Mouse (Mus musculus): ENCODE data around the gene Rfx7.

Gene Rfx7

GRCm38 (mm10) chr9:72531996-72532380 is at the start of gene Rfx7:
TSS of gene Rfx7 (plus strand) at chr9:72532240.
- peak; percentile 75 for DNase-seq (ENCODE audit: extremely low spot score, low spot score)

DNA sequence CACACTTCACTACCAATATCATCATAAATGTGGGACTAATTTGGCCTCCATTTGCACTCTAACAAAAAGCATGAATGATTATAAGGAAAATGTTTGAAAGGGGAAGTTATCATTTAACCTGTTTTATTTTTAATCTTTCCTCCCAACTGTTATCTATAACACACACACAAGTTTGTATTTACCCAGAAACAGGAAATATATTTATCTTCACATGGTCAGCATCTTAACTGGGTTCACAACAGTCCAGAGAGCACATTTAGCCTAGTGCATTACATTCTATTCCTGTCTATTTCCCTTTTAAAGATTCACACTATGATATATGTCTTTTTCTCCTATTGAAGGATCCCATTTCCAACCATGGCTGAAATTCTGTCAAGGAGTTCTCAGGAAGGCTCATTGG is 43.5 kb upstream of the Rfx7 start:
- DNase-seq (ENCODE audit: extremely low spot score, low spot score): no peak

GRCm38 (mm10) chr9:72489131-72489530 is 42.9 kb upstream of the Rfx7 start:
- no peak for DNase-seq (ENCODE audit: extremely low spot score, low spot score)

DNA sequence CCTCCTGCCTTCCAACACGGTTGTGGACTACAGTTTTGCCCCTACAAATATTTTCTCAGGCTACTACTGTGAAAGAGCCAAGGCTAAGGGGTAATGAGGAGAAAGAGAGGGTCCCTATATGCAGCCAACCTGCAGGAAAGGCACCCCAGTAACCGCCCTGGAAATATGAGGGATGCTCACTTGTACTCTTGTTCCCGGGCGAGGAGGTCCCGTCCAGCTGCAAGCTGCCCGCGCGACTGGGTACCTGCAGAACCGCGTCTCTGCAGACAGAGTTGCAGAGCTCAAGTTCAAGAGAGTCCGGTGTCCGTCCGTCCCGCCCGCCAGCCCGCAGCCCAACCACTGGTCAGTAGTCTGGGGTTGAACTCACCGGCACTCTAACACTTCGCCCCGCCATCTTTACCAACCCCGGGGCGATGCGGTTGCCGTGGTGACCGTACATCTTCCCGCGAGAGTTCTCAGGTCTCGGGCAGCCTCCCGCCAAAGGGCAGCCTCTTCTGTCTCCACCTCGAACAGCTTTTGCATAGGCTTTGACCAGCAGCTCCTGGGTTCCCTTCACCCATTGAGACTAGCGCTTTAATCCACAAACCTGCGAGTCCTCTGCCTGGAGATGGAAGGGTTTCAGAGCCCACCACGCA is 40.4 kb upstream of the Rfx7 start:
- DNase-seq (ENCODE audit: extremely low spot score, low spot score): peak; percentile 94

- no peak for DNase-seq (ENCODE audit: extremely low spot score, low spot score)
Observed at GRCm38 (mm10) chr9:72492194-72492565, 39.9 kb upstream of the Rfx7 start, which contains the start of gene Tex9. TSS of gene Tex9 (minus strand) at chr9:72492212.

- no peak for DNase-seq (ENCODE audit: extremely low spot score, low spot score)
Observed at GRCm38 (mm10) chr9:72493465-72493864, 38.6 kb upstream of the Rfx7 start.

GRCm38 (mm10) chr9:72493984-72494685 is 37.9 kb upstream of the Rfx7 start:
- no peak for DNase-seq (ENCODE audit: extremely low spot score, low spot score)

GRCm38 (mm10) chr9:72496691-72497090 is 35.3 kb upstream of the Rfx7 start:
- DNase-seq (ENCODE audit: extremely low spot score, low spot score): no peak

DNA sequence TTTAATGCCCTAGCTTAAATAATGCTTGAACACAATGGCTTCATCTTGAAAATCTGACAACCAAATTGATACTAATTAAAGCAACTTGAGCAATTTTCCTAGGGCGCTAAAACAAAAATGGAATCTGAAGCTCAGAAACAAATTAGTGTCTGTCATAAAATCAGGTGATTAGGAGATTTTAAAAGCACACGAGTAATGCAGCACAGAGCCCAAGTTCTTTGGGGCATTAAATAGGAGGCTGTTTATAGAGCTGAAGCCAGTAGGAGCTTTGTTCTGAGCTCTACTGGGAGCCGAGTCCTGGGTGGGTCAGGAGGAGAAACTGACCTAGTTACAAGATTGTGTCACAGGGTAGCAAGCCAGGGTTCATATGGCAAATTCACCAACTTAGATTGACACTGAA is 34.9 kb upstream of the Rfx7 start:
- DNase-seq (ENCODE audit: extremely low spot score, low spot score): no peak

- DNase-seq (ENCODE audit: extremely low spot score, low spot score): no peak
Observed at GRCm38 (mm10) chr9:72512229-72512981, 19.6 kb upstream of the Rfx7 start.

DNA sequence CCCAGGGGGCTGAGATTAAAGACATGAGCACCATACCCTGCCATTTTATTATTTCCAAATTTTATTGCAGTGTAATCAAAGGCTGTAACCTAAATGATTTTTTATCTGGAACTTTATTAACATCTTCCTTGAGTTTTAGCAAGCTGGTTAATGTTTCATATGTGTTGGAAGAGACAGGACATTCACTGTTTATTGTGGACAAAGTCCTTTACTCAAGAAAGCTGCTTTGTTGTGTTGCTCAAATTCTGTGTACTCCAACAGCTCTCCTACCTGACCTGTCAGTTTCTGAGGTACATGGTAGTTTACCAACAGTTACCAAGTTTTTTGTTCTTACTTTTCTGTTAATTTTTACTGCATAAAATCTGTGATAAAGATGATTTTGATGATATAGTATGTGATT is 16.7 kb upstream of the Rfx7 start:
- no peak for DNase-seq (ENCODE audit: extremely low spot score, low spot score)

- DNase-seq (ENCODE audit: extremely low spot score, low spot score): no peak
Observed at GRCm38 (mm10) chr9:72519246-72519645, 12.8 kb upstream of the Rfx7 start.

GRCm38 (mm10) chr9:72520849-72521248 is 11.2 kb upstream of the Rfx7 start:
- no peak for DNase-seq (ENCODE audit: extremely low spot score, low spot score)

- DNase-seq (ENCODE audit: extremely low spot score, low spot score): no peak
Observed at GRCm38 (mm10) chr9:72526091-72526490, 5.9 kb upstream of the Rfx7 start.

- DNase-seq (ENCODE audit: extremely low spot score, low spot score): peak; percentile 87
Observed at GRCm38 (mm10) chr9:72530237-72530636, 1.8 kb upstream of the Rfx7 start.

DNA sequence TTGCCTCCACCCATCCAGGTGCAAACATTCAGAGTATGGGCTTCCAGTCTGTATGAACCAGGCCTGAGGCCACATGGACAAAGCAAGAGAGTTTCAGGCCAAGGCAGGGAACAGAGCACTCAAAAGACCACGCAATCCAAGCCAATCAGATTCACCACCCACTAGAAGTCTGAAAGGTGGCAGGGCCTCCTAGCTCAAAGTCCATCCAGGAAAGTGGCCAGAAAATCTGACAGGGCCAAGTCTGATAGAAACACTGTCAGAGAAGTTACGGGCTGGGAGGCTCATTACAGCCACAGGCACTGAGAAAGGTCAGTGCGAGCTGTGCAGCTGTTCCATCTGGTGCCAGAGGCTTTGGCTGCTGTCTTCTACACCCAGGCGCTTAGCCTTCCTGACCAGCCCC is 1.2 kb upstream of the Rfx7 start:
- DNase-seq (ENCODE audit: extremely low spot score, low spot score): no peak

- peak; percentile 87 for DNase-seq (ENCODE audit: extremely low spot score, low spot score)
Observed at GRCm38 (mm10) chr9:72531291-72531995, 597 bp upstream of the Rfx7 start.

GRCm38 (mm10) chr9:72532381-72533088 is 495 bp downstream of the Rfx7 start:
- DNase-seq (ENCODE audit: extremely low spot score, low spot score): peak; percentile 77

DNA sequence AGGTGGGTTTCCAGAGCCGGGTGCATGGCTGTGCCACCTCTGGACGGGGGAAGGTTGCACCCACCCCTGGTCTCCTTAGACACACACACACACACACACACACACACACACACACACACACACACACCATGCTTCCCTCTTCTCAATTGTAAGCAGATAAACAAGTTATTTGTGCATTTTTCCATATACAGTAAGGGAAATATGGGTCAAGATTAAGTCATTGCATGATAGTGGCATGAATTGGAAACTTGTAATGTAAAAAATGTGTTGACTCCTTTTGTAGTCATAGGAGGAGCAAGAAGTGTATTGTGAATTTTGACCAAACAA is 1.0 kb downstream of the Rfx7 start:
- no peak for DNase-seq (ENCODE audit: extremely low spot score, low spot score)

- no peak for DNase-seq (ENCODE audit: extremely low spot score, low spot score)
Observed at GRCm38 (mm10) chr9:72534985-72535384, 2.9 kb downstream of the Rfx7 start.

GRCm38 (mm10) chr9:72535394-72535793 is 3.4 kb downstream of the Rfx7 start:
- DNase-seq (ENCODE audit: extremely low spot score, low spot score): no peak
